Mouse (Mus musculus) stomach, embryonic 16.5 days (tissue): Measurements from ENCODE around the gene Tnfrsf8. TPM values are rescaled to one million over a fixed set of nuclear protein-coding genes. Genes with fewer than 3 reads are reported as not detected.

Source experiments
- ATAC-seq: fragments of 200-750 bp; cut with Nextera tagmentation; 2 replicates; pipeline ENCODE4 v1.8.0; 2017; ENCODE audit warnings: moderate number of reproducible peaks, moderate TSS enrichment; ENCODE audit not compliant: insufficient read depth, low FRiP score
- H3K27ac ChIP-seq: fragments of 300-500 bp; sonication (generic); 2 replicates; pipeline ENCODE4 v1.5.1; 2014; ENCODE audit warnings: low read length
- H3K27me3 ChIP-seq: fragments of 300-500 bp; sonication (generic); 2 replicates; pipeline ENCODE4 v1.6.1; 2014; ENCODE audit warnings: low read length, control low read depth, mixed read lengths; ENCODE audit not compliant: control insufficient read depth, insufficient read depth
- H3K36me3 ChIP-seq: fragments of 300-500 bp; sonication (generic); 2 replicates; pipeline ENCODE4 v1.6.1; 2014; ENCODE audit warnings: low read length; ENCODE audit not compliant: control insufficient read depth, insufficient read depth
- H3K4me1 ChIP-seq: fragments of 300-500 bp; sonication (generic); 2 replicates; pipeline ENCODE4 v1.6.1; 2014; ENCODE audit warnings: low read length, control low read depth, mixed read lengths; ENCODE audit not compliant: control insufficient read depth, insufficient read depth
- H3K4me2 ChIP-seq: fragments of 300-500 bp; sonication (generic); 2 replicates; pipeline ENCODE4 v1.6.1; 2014; ENCODE audit warnings: low read depth, low read length, mixed read lengths
- H3K4me3 ChIP-seq: fragments of 300-500 bp; sonication (generic); replicated peaks from 2 replicates; pipeline ENCODE4 v1.5.1; 2014; ENCODE audit warnings: mild to moderate bottlenecking, low read length
- H3K9ac ChIP-seq: fragments of 300-500 bp; sonication (generic); 2 replicates; pipeline ENCODE4 v1.6.1; 2014; ENCODE audit warnings: low read length
- H3K9me3 ChIP-seq: fragments of 300-500 bp; sonication (generic); replicated peaks from 2 replicates; pipeline ENCODE4 v1.6.1; 2016; ENCODE audit warnings: low read length, control low read depth; ENCODE audit not compliant: control insufficient read depth
- whole genome bisulfite sequencing: fragments of 180-500 bp; shearing (Covaris S2); extraction: QIAGEN DNeasy Blood & Tissue Kit; methylation state at CpG from one replicate; pipeline ENCODE4 v1.1.7; 2014; 5-methylcytosine and 5-hydroxymethylcytosine counted together
- polyA plus RNA-seq: library from polyadenylated mRNA; unstranded; fragments of >200 nt; fragmentation: Nextera tagmentation; extraction: Ambion mirVana; gene quantifications from 2 replicates; pipeline ENCODE4 v1.2.1, GENCODE M21; 2015

Gene Tnfrsf8
- polyA plus RNA-seq, 1 experiment from 2014 or later: 0.05 TPM

DNA sequence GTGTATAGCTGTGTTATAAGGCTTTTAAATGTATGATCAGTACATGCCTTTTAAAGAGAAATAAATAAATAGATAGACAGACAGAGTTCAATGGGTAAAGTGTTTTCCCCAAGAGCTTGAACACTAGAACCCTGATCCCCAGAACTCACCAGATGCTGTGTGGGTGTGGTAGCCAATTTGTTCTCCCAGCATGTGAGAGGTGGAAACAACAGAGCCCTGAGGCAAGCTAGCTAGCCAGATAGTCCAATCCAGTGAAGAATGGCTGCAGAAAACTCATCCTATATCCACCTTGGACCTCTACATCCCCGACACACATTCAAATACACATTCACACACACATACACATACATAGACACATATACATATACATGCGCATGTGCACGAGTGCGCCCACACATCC lies 63.4 kb downstream of the Tnfrsf8 start:
- Histone ChIP-seq H3K4me3 (no peak overlapping the region), H3K36me3 (no peaks in the 10 kb centered on the region), H3K27me3 (0 out of 2 replicates have a peak, but pooled peaks cover 5% of the 10 kb centered on the region), H3K27ac (no peak overlapping the region), H3K9ac (no peak overlapping the region), H3K9me3 (no peaks in the 10 kb centered on the region), H3K4me2 (no peak overlapping the region), H3K4me1 (no peaks in the 10 kb centered on the region)
- WGBS: 87% methylated on average over 4 of the region's 4 CpGs
- no peak for ATAC-seq

DNA sequence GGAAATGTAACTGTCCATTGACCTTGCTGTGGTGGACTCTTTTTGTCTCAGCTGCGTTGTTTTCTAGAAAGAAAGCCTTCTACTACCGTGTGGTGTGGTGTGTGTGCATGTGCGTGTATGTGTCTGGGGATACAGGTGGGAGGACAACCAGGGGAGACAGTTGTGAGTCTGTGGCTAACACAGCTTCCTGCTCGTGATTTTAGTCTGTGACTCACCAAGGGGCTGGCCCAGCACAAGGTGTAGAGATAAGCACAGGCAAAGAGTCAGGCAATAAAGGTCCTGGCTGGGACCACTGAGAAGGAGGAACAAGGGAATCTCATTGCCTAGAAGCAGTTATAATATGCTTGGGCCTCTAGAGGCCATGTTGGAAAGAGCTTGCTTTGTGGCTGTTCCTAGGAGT lies 65.0 kb downstream of the Tnfrsf8 start:
- H3K9ac ChIP-seq: no peak overlapping the region
- H3K27ac ChIP-seq: no peak overlapping the region
- no peaks in the 10 kb centered on the region for H3K9me3 ChIP-seq
- 73% methylated on average over 4 of the region's 4 CpGs for WGBS
- no peaks in the 10 kb centered on the region for H3K36me3 ChIP-seq
- 0 out of 2 replicates have a peak, but pooled peaks cover 3% of the 10 kb centered on the region for H3K4me1 ChIP-seq
- no peak for ATAC-seq
- no peak overlapping the region for H3K4me3 ChIP-seq
- H3K4me2 ChIP-seq: no peak overlapping the region
- peaks cover 12% of the 10 kb centered on the region for H3K27me3 ChIP-seq

DNA sequence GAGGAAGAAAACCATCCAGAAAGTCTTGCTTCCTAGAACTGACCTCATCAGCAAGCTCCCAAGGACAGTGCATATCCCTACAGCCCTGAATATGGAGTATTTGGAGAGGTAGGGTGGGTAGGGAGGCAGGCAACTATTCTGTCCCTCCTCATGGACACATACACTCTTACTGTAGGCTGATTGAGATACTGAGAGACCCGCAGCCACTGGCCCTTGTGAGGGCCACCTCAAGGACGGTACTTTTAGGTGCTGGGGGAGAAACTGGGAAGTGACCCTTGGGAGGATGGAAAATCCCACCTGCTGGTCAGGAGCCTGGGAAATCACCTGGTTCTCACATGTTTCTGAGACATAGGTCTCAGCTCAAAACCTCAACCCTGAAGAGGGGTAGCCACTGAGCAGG lies 67.4 kb downstream of the Tnfrsf8 start:
- H3K4me2 ChIP-seq: no peak overlapping the region

GRCm38 (mm10) chr4:145246173-145247011 lies 68.6 kb downstream of the Tnfrsf8 start, which contains the start of gene Tnfrsf1b:
TSS of gene Tnfrsf1b (minus strand) at chr4:145246870.
- Histone ChIP-seq H3K4me3 (peak within 1 kb of the TSS; percentile 54), H3K9ac (peak within 1 kb of the TSS; percentile 69)

More for the DNA sequence above, 67.4 kb downstream of the Tnfrsf8 start:
- H3K9me3 ChIP-seq: no peaks in the 10 kb centered on the region
- H3K27ac ChIP-seq: no peak overlapping the region
- no peak for ATAC-seq
- H3K4me3 ChIP-seq: no peak overlapping the region
- H3K4me1 ChIP-seq: 0 out of 2 replicates have a peak, but pooled peaks cover 3% of the 10 kb centered on the region
- no peak overlapping the region for H3K9ac ChIP-seq
- H3K36me3 ChIP-seq: no peaks in the 10 kb centered on the region
- H3K27me3 ChIP-seq: peaks cover 18% of the 10 kb centered on the region
- 72% methylated on average over 2 of the region's 2 CpGs for WGBS

DNA sequence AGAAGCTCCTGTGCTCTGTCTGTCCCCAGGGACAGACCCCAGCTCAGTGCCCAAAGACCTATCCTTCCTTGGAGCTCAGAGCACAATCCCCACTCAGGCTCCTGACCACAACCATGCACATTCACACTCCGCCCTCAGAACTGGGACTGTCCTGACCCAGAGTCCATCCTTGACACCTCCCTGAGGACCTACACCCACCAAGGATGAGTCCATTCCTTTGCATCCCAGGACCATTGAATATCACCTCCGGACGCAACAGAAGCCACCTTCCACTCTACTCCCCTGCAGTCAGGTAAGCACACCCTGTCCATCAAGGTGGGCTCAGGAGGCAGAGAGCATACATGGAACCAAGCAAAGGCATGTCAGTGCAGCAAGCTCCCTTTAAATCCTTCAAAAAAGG lies 69.4 kb downstream of the Tnfrsf8 start:
- WGBS: 76% methylated on average over 3 of the region's 3 CpGs
- peak overlapping the region; percentile 54 for H3K4me3 ChIP-seq
- no peak for ATAC-seq
- H3K27ac ChIP-seq: no peak overlapping the region
- 0 out of 2 replicates have a peak, but pooled peaks cover 3% of the 10 kb centered on the region for H3K4me1 ChIP-seq
- no peaks in the 10 kb centered on the region for H3K9me3 ChIP-seq
- H3K9ac ChIP-seq: peak overlapping the region; percentile 69
- peaks cover 18% of the 10 kb centered on the region for H3K27me3 ChIP-seq
- H3K4me2 ChIP-seq: peak overlapping the region; percentile 66
- no peaks in the 10 kb centered on the region for H3K36me3 ChIP-seq

More at GRCm38 (mm10) chr4:145246173-145247011, 68.6 kb downstream of the Tnfrsf8 start, which contains the start of gene Tnfrsf1b:
- peak; percentile 85 for ATAC-seq
- peaks cover 18% of the 10 kb centered on the region for H3K27me3 ChIP-seq
- H3K27ac ChIP-seq: no peak within 1 kb of the TSS
- H3K4me1 ChIP-seq: 0 out of 2 replicates have a peak, but pooled peaks cover 3% of the 10 kb centered on the region
- no peaks in the 10 kb centered on the region for H3K36me3 ChIP-seq
- WGBS: 2% methylated on average over 47 of the region's 47 CpGs
- H3K9me3 ChIP-seq: no peaks in the 10 kb centered on the region
- H3K4me2 ChIP-seq: peak within 1 kb of the TSS; percentile 66

GRCm38 (mm10) chr4:145244676-145245075 lies 70.3 kb downstream of the Tnfrsf8 start:
- WGBS: 86% methylated on average over 2 of the region's 2 CpGs
- Histone ChIP-seq H3K9ac (no peak overlapping the region), H3K4me2 (no peak overlapping the region), H3K36me3 (no peaks in the 10 kb centered on the region), H3K4me3 (no peak overlapping the region), H3K9me3 (no peaks in the 10 kb centered on the region), H3K4me1 (peaks cover 8% of the 10 kb centered on the region), H3K27ac (no peak overlapping the region), H3K27me3 (peaks cover 18% of the 10 kb centered on the region)
- ATAC-seq: no peak

DNA sequence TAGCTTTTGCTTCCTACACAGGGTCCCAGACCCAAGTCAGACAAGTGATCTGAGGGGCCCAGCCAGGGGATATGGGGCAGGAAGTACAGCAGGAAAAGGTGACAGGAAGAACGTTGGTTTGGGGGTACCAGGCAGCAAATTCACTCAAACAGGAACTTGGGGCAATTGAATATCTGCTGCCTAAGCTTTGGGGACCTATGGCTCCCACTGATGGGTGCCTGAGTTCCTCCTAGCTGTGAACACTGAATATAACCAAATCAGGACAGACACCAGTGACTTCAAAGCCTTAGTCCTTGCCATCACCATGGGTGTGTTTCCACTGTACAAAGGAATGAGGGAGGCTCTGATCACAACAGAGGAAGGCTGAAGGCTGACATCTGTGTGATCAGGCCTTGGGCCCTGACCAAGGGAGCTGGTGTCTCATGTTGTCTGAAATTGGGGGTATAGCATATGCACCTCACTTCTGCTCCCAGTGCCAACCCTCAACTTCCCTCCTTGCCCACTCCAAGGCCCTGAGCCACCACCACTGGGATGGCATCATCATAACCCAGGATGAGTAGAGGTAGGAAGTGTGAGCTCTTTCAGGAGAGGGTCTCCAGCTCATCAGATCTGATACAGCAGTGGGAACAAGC lies 72.1 kb downstream of the Tnfrsf8 start:
- Histone ChIP-seq H3K27me3 (peaks cover 18% of the 10 kb centered on the region), H3K9me3 (no peaks in the 10 kb centered on the region), H3K4me2 (no peak overlapping the region), H3K4me1 (peaks cover 12% of the 10 kb centered on the region), H3K27ac (no peak overlapping the region), H3K4me3 (no peak overlapping the region), H3K9ac (no peak overlapping the region), H3K36me3 (no peaks in the 10 kb centered on the region)
- no peak for ATAC-seq
- WGBS: 45% methylated on average over 1 of the region's 1 CpGs

- no peak for ATAC-seq
- H3K27ac ChIP-seq: 0 out of 2 replicates have a peak overlapping the region, but pooled peaks have one; percentile 11
- peaks cover 13% of the 10 kb centered on the region for H3K27me3 ChIP-seq
- no peaks in the 10 kb centered on the region for H3K36me3 ChIP-seq
- H3K4me2 ChIP-seq: no peak overlapping the region
- no peaks in the 10 kb centered on the region for H3K9me3 ChIP-seq
- no peak overlapping the region for H3K4me3 ChIP-seq
- peaks cover 11% of the 10 kb centered on the region for H3K4me1 ChIP-seq
- no peak overlapping the region for H3K9ac ChIP-seq
- 74% methylated on average over 4 of the region's 4 CpGs for WGBS
Measured at GRCm38 (mm10) chr4:145240723-145241231, 74.2 kb downstream of the Tnfrsf8 start.
